Mouse (Mus musculus): ENCODE data around the gene Rtbdn. TPM values are rescaled to one million over a fixed set of nuclear protein-coding genes. Genes with fewer than 3 reads are reported as not detected.
"Not testable (repeated sequence)": the region's sequence is repeated elsewhere in the genome, so short reads cannot be mapped to it uniquely, and the experiment has no call there.

Gene Rtbdn
- not detected in 2 replicates for polyA plus RNA-seq (2012; ENCODE audit: insufficient read depth, low replicate concordance)

GRCm38 (mm10) chr8:84946528-84947240 lies at the start of gene Rtbdn:
Rtbdn (plus strand) TSS chr8:84946991.
- no peak for TF ChIP-seq FLI1 (IDR thresholded peaks at IDR 0.05; ENCODE audit: low read length)
- no peak for TF ChIP-seq GATA1 (IDR thresholded peaks at IDR 0.05; ENCODE audit: borderline replicate concordance, low read length)
- Histone ChIP-seq H3K4me3 (replicated peaks) (peak within 1 kb of the TSS; percentile 65), H3K9me3 (no peaks in the 10 kb centered on the region), H3K36me3 (replicated peaks; ENCODE audit: low read length) (no peaks in the 10 kb centered on the region), H3K27me3 (replicated peaks) (peaks cover 75% of the 10 kb centered on the region), H3K4me1 (peaks cover 30% of the 10 kb centered on the region)

GRCm38 (mm10) chr8:84901071-84901470 lies 45.7 kb upstream of the Rtbdn start:
- H3K4me3 ChIP-seq (replicated peaks) = no peak overlapping the region
- no peaks in the 10 kb centered on the region for H3K36me3 ChIP-seq (replicated peaks; ENCODE audit: low read length)
- peaks cover 41% of the 10 kb centered on the region for H3K4me1 ChIP-seq
- TF ChIP-seq GATA1 (IDR thresholded peaks at IDR 0.05; ENCODE audit: borderline replicate concordance, low read length) (no peak), FLI1 (IDR thresholded peaks at IDR 0.05; ENCODE audit: low read length) (no peak)
- no peaks in the 10 kb centered on the region for H3K9me3 ChIP-seq
- peaks cover 4% of the 10 kb centered on the region for H3K27me3 ChIP-seq (replicated peaks)

GRCm38 (mm10) chr8:84901752-84902151 lies 45.0 kb upstream of the Rtbdn start, which contains the start of gene Klf1:
Klf1 (plus strand) TSS chr8:84901928.
- Histone ChIP-seq H3K4me3 (replicated peaks) (peak within 1 kb of the TSS; percentile 94), H3K36me3 (replicated peaks; ENCODE audit: low read length) (no peaks in the 10 kb centered on the region), H3K9me3 (no peaks in the 10 kb centered on the region), H3K27me3 (replicated peaks) (peaks cover 4% of the 10 kb centered on the region), H3K4me1 (peaks cover 40% of the 10 kb centered on the region)
- TF ChIP-seq GATA1 (IDR thresholded peaks at IDR 0.05; ENCODE audit: borderline replicate concordance, low read length) = no peak
- no peak for TF ChIP-seq FLI1 (IDR thresholded peaks at IDR 0.05; ENCODE audit: low read length)

- H3K36me3 ChIP-seq (replicated peaks; ENCODE audit: low read length) = no peaks in the 10 kb centered on the region
- no peaks in the 10 kb centered on the region for H3K9me3 ChIP-seq
- peaks cover 40% of the 10 kb centered on the region for H3K4me1 ChIP-seq
Measured at GRCm38 (mm10) chr8:84902367-84902919, 44.3 kb upstream of the Rtbdn start.

DNA sequence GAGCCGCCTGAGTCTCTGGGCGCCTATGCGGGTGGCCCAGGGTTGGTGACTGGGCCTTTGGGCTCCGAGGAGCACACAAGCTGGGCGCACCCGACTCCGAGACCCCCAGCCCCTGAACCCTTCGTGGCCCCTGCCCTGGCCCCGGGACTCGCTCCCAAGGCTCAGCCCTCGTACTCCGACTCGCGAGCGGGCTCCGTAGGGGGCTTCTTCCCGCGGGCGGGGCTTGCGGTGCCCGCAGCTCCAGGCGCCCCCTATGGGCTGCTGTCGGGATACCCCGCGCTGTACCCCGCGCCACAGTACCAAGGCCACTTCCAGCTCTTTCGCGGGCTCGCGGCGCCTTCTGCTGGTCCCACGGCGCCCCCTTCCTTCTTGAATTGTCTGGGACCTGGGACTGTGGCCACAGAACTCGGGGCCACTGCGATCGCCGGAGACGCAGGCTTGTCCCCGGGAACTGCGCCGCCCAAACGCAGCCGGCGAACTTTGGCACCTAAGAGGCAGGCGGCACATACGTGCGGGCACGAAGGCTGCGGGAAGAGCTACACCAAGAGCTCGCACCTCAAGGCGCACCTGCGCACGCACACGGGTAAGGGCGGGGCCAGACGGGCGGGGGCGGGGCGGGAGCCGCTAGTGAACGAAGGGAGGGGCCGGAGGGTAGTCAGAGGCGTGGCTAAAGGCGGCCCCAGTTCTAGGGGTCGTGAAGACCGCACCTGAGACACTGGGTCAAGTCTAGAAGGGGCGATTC lies 43.7 kb upstream of the Rtbdn start:
- peaks cover 43% of the 10 kb centered on the region for H3K4me1 ChIP-seq
- H3K36me3 ChIP-seq (replicated peaks; ENCODE audit: low read length) = no peaks in the 10 kb centered on the region
- H3K27me3 ChIP-seq (replicated peaks) = peaks cover 4% of the 10 kb centered on the region
- H3K4me3 ChIP-seq (replicated peaks) = peak overlapping the region; percentile 94
- H3K9me3 ChIP-seq = no peaks in the 10 kb centered on the region
- TF ChIP-seq GATA1 (IDR thresholded peaks at IDR 0.05; ENCODE audit: borderline replicate concordance, low read length) = no peak
- TF ChIP-seq FLI1 (IDR thresholded peaks at IDR 0.05; ENCODE audit: low read length) = no peak

More at GRCm38 (mm10) chr8:84902367-84902919, 44.3 kb upstream of the Rtbdn start:
- Histone ChIP-seq H3K4me3 (replicated peaks) (peak overlapping the region; percentile 94), H3K27me3 (replicated peaks) (peaks cover 4% of the 10 kb centered on the region)
- no peak for TF ChIP-seq GATA1 (IDR thresholded peaks at IDR 0.05; ENCODE audit: borderline replicate concordance, low read length)

DNA sequence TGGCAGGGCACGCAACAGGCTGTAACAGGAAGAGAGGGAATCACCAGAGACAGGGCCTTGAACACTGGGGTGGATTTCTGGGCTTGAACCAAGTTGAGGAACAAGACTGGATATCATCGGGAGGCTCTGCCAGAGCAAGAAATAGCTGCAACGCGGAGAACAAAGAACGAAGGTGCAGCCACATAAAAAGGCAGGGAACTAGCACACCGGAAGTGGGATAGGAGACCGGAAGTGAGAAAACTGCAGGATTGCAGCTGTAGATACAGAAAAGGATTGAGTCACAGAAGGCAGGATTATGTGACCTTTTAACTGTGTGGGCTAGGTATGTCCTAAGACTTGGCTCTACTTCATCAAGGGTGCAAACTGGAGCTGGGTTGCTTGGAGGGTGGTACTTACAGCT lies 42.4 kb upstream of the Rtbdn start:
- Histone ChIP-seq H3K27me3 (replicated peaks) (peaks cover 4% of the 10 kb centered on the region), H3K4me3 (replicated peaks) (peak overlapping the region; percentile 34), H3K9me3 (no peaks in the 10 kb centered on the region), H3K36me3 (replicated peaks; ENCODE audit: low read length) (no peaks in the 10 kb centered on the region), H3K4me1 (peaks cover 51% of the 10 kb centered on the region)
- no peak for TF ChIP-seq GATA1 (IDR thresholded peaks at IDR 0.05; ENCODE audit: borderline replicate concordance, low read length)
- TF ChIP-seq FLI1 (IDR thresholded peaks at IDR 0.05; ENCODE audit: low read length) = no peak

DNA sequence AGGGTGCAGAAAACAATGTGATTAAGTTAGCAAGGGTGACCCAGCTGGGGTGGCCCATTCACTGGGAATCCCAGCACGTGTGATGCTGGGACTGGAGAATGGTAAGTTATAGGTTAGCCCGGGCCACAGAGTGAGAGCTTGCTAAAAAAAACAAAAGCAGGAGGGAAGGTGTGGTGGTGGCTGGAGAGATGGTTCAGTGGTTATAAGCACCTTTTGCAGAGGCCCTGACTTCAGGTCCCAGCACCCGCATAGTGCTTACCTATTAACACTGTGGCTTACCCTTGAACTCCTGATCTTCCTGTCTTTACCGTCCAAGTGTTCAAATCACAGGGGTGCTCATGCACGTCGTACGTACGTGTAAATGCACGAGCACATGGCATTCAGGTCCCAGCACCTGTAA lies 39.8 kb upstream of the Rtbdn start:
- H3K9me3 ChIP-seq = no peaks in the 10 kb centered on the region
- H3K4me1 ChIP-seq = peaks cover 38% of the 10 kb centered on the region
- peaks cover 8% of the 10 kb centered on the region for H3K36me3 ChIP-seq (replicated peaks; ENCODE audit: low read length)
- no peak overlapping the region for H3K4me3 ChIP-seq (replicated peaks)
- TF ChIP-seq GATA1 (IDR thresholded peaks at IDR 0.05; ENCODE audit: borderline replicate concordance, low read length) = no peak
- no peak for TF ChIP-seq FLI1 (IDR thresholded peaks at IDR 0.05; ENCODE audit: low read length)
- peaks cover 6% of the 10 kb centered on the region for H3K27me3 ChIP-seq (replicated peaks)

- Histone ChIP-seq H3K9me3 (no peaks in the 10 kb centered on the region), H3K4me1 (peaks cover 35% of the 10 kb centered on the region), H3K36me3 (replicated peaks; ENCODE audit: low read length) (peaks cover 8% of the 10 kb centered on the region), H3K4me3 (replicated peaks) (no peak overlapping the region), H3K27me3 (replicated peaks) (peaks cover 11% of the 10 kb centered on the region)
- TF ChIP-seq GATA1 (IDR thresholded peaks at IDR 0.05; ENCODE audit: borderline replicate concordance, low read length) (no peak), FLI1 (IDR thresholded peaks at IDR 0.05; ENCODE audit: low read length) (no peak)
Measured at GRCm38 (mm10) chr8:84907493-84907892, 39.3 kb upstream of the Rtbdn start.

- peaks cover 16% of the 10 kb centered on the region for H3K27me3 ChIP-seq (replicated peaks)
- peak overlapping the region; percentile 93 for H3K4me3 ChIP-seq (replicated peaks)
- not testable (repeated sequence) for H3K36me3 ChIP-seq (replicated peaks; ENCODE audit: low read length); H3K9me3 ChIP-seq
- H3K4me1 ChIP-seq = peaks cover 38% of the 10 kb centered on the region
Measured at GRCm38 (mm10) chr8:84907979-84908378, 38.8 kb upstream of the Rtbdn start.
